Mouse (Mus musculus): ENCODE results near the gene Ccdc152. TPM values are rescaled to one million over a fixed set of nuclear protein-coding genes. Genes with fewer than 3 reads are reported as not detected.

The Ccdc152 gene
- polyA plus RNA-seq, 1 experiment from 2014 or later, result 0.22 TPM

GRCm38 (mm10) chr15:3293477-3293876 is 9.8 kb downstream of the Ccdc152 start:
- Histone ChIP-seq H3K4me1 (ENCODE audit: control insufficient read depth, insufficient read depth, low read length) (no peaks in the 10 kb centered on the region), H3K27me3 (ENCODE audit: control insufficient read depth, insufficient read depth, low read length) (no peaks in the 10 kb centered on the region), H3K27ac (ENCODE audit: low read length) (no peak overlapping the region), H3K36me3 (ENCODE audit: control insufficient read depth, insufficient read depth, low read length) (no peaks in the 10 kb centered on the region), H3K4me3 (ENCODE audit: low read depth, low read length) (no peak overlapping the region), H3K4me2 (replicated peaks; ENCODE audit: low read depth, low read length) (no peak overlapping the region), H3K9me3 (ENCODE audit: control insufficient read depth, low read depth, low read length) (no peaks in the 10 kb centered on the region), H3K9ac (replicated peaks; ENCODE audit: low read depth, low read length) (no peak overlapping the region)
- ATAC-seq (ENCODE audit: insufficient number of reproducible peaks, insufficient read depth, low FRiP score, low read depth), result no peak
- 46% methylated on average over 1 of the region's 1 CpGs for WGBS

GRCm38 (mm10) chr15:3290435-3290834 is 12.9 kb downstream of the Ccdc152 start:
- Histone ChIP-seq H3K27ac (ENCODE audit: low read length) (no peak overlapping the region), H3K4me1 (ENCODE audit: control insufficient read depth, insufficient read depth, low read length) (no peaks in the 10 kb centered on the region)
- no peak for ATAC-seq (ENCODE audit: insufficient number of reproducible peaks, insufficient read depth, low FRiP score, low read depth)

GRCm38 (mm10) chr15:3286032-3286431 is 17.3 kb downstream of the Ccdc152 start:
- Histone ChIP-seq H3K27ac (ENCODE audit: low read length) (no peak overlapping the region), H3K4me3 (ENCODE audit: low read depth, low read length) (no peak overlapping the region), H3K36me3 (ENCODE audit: control insufficient read depth, insufficient read depth, low read length) (no peaks in the 10 kb centered on the region), H3K4me2 (replicated peaks; ENCODE audit: low read depth, low read length) (no peak overlapping the region), H3K9me3 (ENCODE audit: control insufficient read depth, low read depth, low read length) (no peaks in the 10 kb centered on the region), H3K9ac (replicated peaks; ENCODE audit: low read depth, low read length) (no peak overlapping the region), H3K4me1 (ENCODE audit: control insufficient read depth, insufficient read depth, low read length) (no peaks in the 10 kb centered on the region), H3K27me3 (ENCODE audit: control insufficient read depth, insufficient read depth, low read length) (no peaks in the 10 kb centered on the region)
- no peak for ATAC-seq (ENCODE audit: insufficient number of reproducible peaks, insufficient read depth, low FRiP score, low read depth)

More at GRCm38 (mm10) chr15:3290435-3290834, 12.9 kb downstream of the Ccdc152 start:
- Histone ChIP-seq H3K9ac (replicated peaks; ENCODE audit: low read depth, low read length) (no peak overlapping the region), H3K4me2 (replicated peaks; ENCODE audit: low read depth, low read length) (no peak overlapping the region), H3K27me3 (ENCODE audit: control insufficient read depth, insufficient read depth, low read length) (no peaks in the 10 kb centered on the region), H3K4me3 (ENCODE audit: low read depth, low read length) (no peak overlapping the region), H3K36me3 (ENCODE audit: control insufficient read depth, insufficient read depth, low read length) (no peaks in the 10 kb centered on the region), H3K9me3 (ENCODE audit: control insufficient read depth, low read depth, low read length) (no peaks in the 10 kb centered on the region)
- WGBS, result 77% methylated on average over 3 of the region's 3 CpGs

- WGBS, result 97% methylated on average over 1 of the region's 1 CpGs
- no peak overlapping the region for H3K9ac ChIP-seq (replicated peaks; ENCODE audit: low read depth, low read length)
- H3K27ac ChIP-seq (ENCODE audit: low read length), result no peak overlapping the region
- no peak for ATAC-seq (ENCODE audit: insufficient number of reproducible peaks, insufficient read depth, low FRiP score, low read depth)
- no peak overlapping the region for H3K4me2 ChIP-seq (replicated peaks; ENCODE audit: low read depth, low read length)
- no peaks in the 10 kb centered on the region for H3K9me3 ChIP-seq (ENCODE audit: control insufficient read depth, low read depth, low read length)
- no peaks in the 10 kb centered on the region for H3K4me1 ChIP-seq (ENCODE audit: control insufficient read depth, insufficient read depth, low read length)
- H3K36me3 ChIP-seq (ENCODE audit: control insufficient read depth, insufficient read depth, low read length), result peaks cover 3% of the 10 kb centered on the region
- no peaks in the 10 kb centered on the region for H3K27me3 ChIP-seq (ENCODE audit: control insufficient read depth, insufficient read depth, low read length)
- H3K4me3 ChIP-seq (ENCODE audit: low read depth, low read length), result no peak overlapping the region
Measured at GRCm38 (mm10) chr15:3281737-3282136, 21.6 kb downstream of the Ccdc152 start.

- no peak overlapping the region for H3K9ac ChIP-seq (replicated peaks; ENCODE audit: low read depth, low read length)
- no peaks in the 10 kb centered on the region for H3K4me1 ChIP-seq (ENCODE audit: control insufficient read depth, insufficient read depth, low read length)
- no peaks in the 10 kb centered on the region for H3K27me3 ChIP-seq (ENCODE audit: control insufficient read depth, insufficient read depth, low read length)
- ATAC-seq (ENCODE audit: insufficient number of reproducible peaks, insufficient read depth, low FRiP score, low read depth), result no peak
- no peak overlapping the region for H3K4me2 ChIP-seq (replicated peaks; ENCODE audit: low read depth, low read length)
- no peak overlapping the region for H3K4me3 ChIP-seq (ENCODE audit: low read depth, low read length)
- H3K36me3 ChIP-seq (ENCODE audit: control insufficient read depth, insufficient read depth, low read length), result peaks cover 3% of the 10 kb centered on the region
- no peaks in the 10 kb centered on the region for H3K9me3 ChIP-seq (ENCODE audit: control insufficient read depth, low read depth, low read length)
- H3K27ac ChIP-seq (ENCODE audit: low read length), result no peak overlapping the region
Measured at GRCm38 (mm10) chr15:3281216-3281615, 22.1 kb downstream of the Ccdc152 start.

GRCm38 (mm10) chr15:3279242-3279641 is 24.1 kb downstream of the Ccdc152 start:
- Histone ChIP-seq H3K4me1 (ENCODE audit: control insufficient read depth, insufficient read depth, low read length) (no peaks in the 10 kb centered on the region), H3K9me3 (ENCODE audit: control insufficient read depth, low read depth, low read length) (no peaks in the 10 kb centered on the region), H3K4me3 (ENCODE audit: low read depth, low read length) (no peak overlapping the region), H3K36me3 (ENCODE audit: control insufficient read depth, insufficient read depth, low read length) (peaks cover 3% of the 10 kb centered on the region), H3K4me2 (replicated peaks; ENCODE audit: low read depth, low read length) (no peak overlapping the region), H3K9ac (replicated peaks; ENCODE audit: low read depth, low read length) (no peak overlapping the region), H3K27ac (ENCODE audit: low read length) (no peak overlapping the region), H3K27me3 (ENCODE audit: control insufficient read depth, insufficient read depth, low read length) (no peaks in the 10 kb centered on the region)
- ATAC-seq (ENCODE audit: insufficient number of reproducible peaks, insufficient read depth, low FRiP score, low read depth), result no peak
- WGBS, result 81% methylated on average over 7 of the region's 7 CpGs

- 93% methylated on average over 2 of the region's 2 CpGs for WGBS
- Histone ChIP-seq H3K27me3 (ENCODE audit: control insufficient read depth, insufficient read depth, low read length) (no peaks in the 10 kb centered on the region), H3K4me1 (ENCODE audit: control insufficient read depth, insufficient read depth, low read length) (no peaks in the 10 kb centered on the region), H3K36me3 (ENCODE audit: control insufficient read depth, insufficient read depth, low read length) (peaks cover 3% of the 10 kb centered on the region), H3K27ac (ENCODE audit: low read length) (no peak overlapping the region), H3K9ac (replicated peaks; ENCODE audit: low read depth, low read length) (no peak overlapping the region), H3K4me2 (replicated peaks; ENCODE audit: low read depth, low read length) (no peak overlapping the region), H3K4me3 (ENCODE audit: low read depth, low read length) (no peak overlapping the region), H3K9me3 (ENCODE audit: control insufficient read depth, low read depth, low read length) (no peaks in the 10 kb centered on the region)
- ATAC-seq (ENCODE audit: insufficient number of reproducible peaks, insufficient read depth, low FRiP score, low read depth), result no peak
Measured at GRCm38 (mm10) chr15:3277391-3277790, 25.9 kb downstream of the Ccdc152 start.

- ATAC-seq (ENCODE audit: insufficient number of reproducible peaks, insufficient read depth, low FRiP score, low read depth), result no peak
- Histone ChIP-seq H3K27ac (ENCODE audit: low read length) (no peak overlapping the region), H3K9me3 (ENCODE audit: control insufficient read depth, low read depth, low read length) (no peaks in the 10 kb centered on the region), H3K4me1 (ENCODE audit: control insufficient read depth, insufficient read depth, low read length) (peaks cover 15% of the 10 kb centered on the region; the same call in 1 of the 2 replicates), H3K36me3 (ENCODE audit: control insufficient read depth, insufficient read depth, low read length) (no peaks in the 10 kb centered on the region; the same call in 1 of the 2 replicates), H3K4me3 (ENCODE audit: low read depth, low read length) (no peak overlapping the region), H3K9ac (replicated peaks; ENCODE audit: low read depth, low read length) (no peak overlapping the region), H3K4me2 (replicated peaks; ENCODE audit: low read depth, low read length) (no peak overlapping the region), H3K27me3 (ENCODE audit: control insufficient read depth, insufficient read depth, low read length) (no peaks in the 10 kb centered on the region)
- 92% methylated on average over 1 of the region's 1 CpGs for WGBS
Measured at GRCm38 (mm10) chr15:3273191-3273590, 30.1 kb downstream of the Ccdc152 start.

- peak overlapping the region; percentile 19 for H3K4me3 ChIP-seq (ENCODE audit: low read depth, low read length)
- peak; percentile 11; the same call in 1 of the 2 replicates for ATAC-seq (ENCODE audit: insufficient number of reproducible peaks, insufficient read depth, low FRiP score, low read depth)
- no peak overlapping the region for H3K27ac ChIP-seq (ENCODE audit: low read length)
- no peaks in the 10 kb centered on the region for H3K36me3 ChIP-seq (ENCODE audit: control insufficient read depth, insufficient read depth, low read length)
- 44% methylated on average over 6 of the region's 6 CpGs for WGBS
- H3K4me1 ChIP-seq (ENCODE audit: control insufficient read depth, insufficient read depth, low read length), result peaks cover 15% of the 10 kb centered on the region; the same call in 1 of the 2 replicates
- H3K9ac ChIP-seq (replicated peaks; ENCODE audit: low read depth, low read length), result 0 out of 2 replicates have a peak overlapping the region, but pooled peaks have one; percentile 14
- no peaks in the 10 kb centered on the region for H3K9me3 ChIP-seq (ENCODE audit: control insufficient read depth, low read depth, low read length)
- H3K4me2 ChIP-seq (replicated peaks; ENCODE audit: low read depth, low read length), result peak overlapping the region; percentile 46
- no peaks in the 10 kb centered on the region for H3K27me3 ChIP-seq (ENCODE audit: control insufficient read depth, insufficient read depth, low read length)
Measured at GRCm38 (mm10) chr15:3271216-3271615, 32.1 kb downstream of the Ccdc152 start.
